Comparison of ENCODE assay signal across 17 mouse cellular contexts in the genomic region with DNA sequence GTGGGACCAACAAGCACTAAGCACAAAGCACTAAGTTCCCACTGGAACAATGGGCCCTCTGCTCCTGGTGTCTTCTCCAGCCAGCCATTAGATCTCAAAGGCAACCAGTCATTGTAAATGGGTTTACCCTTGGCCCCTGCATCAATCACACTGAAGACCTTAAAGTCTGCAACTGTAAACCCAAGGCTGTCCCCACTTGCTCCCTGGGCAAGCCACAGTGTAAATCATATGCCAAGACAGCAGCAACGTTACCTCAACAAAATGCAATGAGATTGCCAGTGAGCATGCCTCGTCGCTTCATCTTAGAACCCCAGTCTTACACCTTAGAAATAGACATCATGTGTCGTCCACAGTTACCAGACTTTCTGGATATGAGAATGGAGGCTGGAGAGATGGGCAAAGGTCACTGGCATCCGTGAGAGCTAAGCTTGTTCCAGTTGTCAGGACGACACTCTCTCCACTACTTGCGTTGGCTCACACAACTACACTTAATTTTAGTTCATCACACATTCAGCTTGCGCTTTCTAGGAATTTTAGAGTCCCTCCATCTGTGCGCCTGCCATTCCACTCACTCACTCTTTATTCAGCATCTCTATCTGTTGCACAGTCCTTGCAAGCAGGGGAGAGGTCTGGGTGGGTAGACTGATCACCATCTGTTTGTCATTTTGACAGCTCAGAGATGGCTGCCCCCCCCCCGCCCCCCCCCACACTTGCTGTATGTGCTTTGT.
DNase-seq lines count a peak whose midpoint lies in the region; ATAC-seq lines count a peak whose summit lies in the region.
"Had no signal": no experiment of that assay in that cellular context is flagged by ENCODE, and none has a peak within 500 bp of the region (broad histone marks: within the 10 kb centered on the region; RNA-seq: fewer than 3 reads in every experiment).

No protein-coding gene starts in this region.

- H3K4me3 ChIP-seq in forebrain, embryonic 15.5 days = no peak overlapping the region
- H3K4me3 ChIP-seq: left cerebral cortex, adult 2 months; limb, embryonic 13.5 days; liver, embryonic 15.5 days had no signal

- H3K4me1 ChIP-seq in forebrain, embryonic 15.5 days = peaks cover 23% of the 10 kb centered on the region
- H3K4me1 ChIP-seq: liver, embryonic 15.5 days had no signal

- WGBS in forebrain, embryonic 15.5 days = 46% methylated on average over 10 of the region's 10 CpGs

- H3K9ac ChIP-seq in forebrain, embryonic 15.5 days (replicated peaks) = no peak overlapping the region
- H3K9ac ChIP-seq: limb, embryonic 13.5 days; liver, embryonic 15.5 days had no signal

- peak; percentile 94 for ATAC-seq in forebrain, embryonic 15.5 days (replicated peaks)
- ATAC-seq: intestine, embryonic 16.5 days had no signal

- no peaks in the 10 kb centered on the region for H3K36me3 ChIP-seq in forebrain, embryonic 15.5 days
- H3K36me3 ChIP-seq: limb, embryonic 13.5 days; liver, embryonic 15.5 days had no signal

- H3K27me3 ChIP-seq in forebrain, embryonic 15.5 days = no peaks in the 10 kb centered on the region
- H3K27me3 ChIP-seq: CH12.LX; limb, embryonic 13.5 days; liver, embryonic 15.5 days had no signal

- peak overlapping the region; percentile 80 for H3K27ac ChIP-seq in forebrain, embryonic 15.5 days (replicated peaks)
- H3K27ac ChIP-seq: left cerebral cortex, adult 2 months; limb, embryonic 13.5 days; liver, embryonic 15.5 days had no signal

- DNase-seq in adrenal gland, adult 8-10 months = peak; percentile 42
- DNase-seq in adrenal gland, postnatal 25 days = no peak
- peak; percentile 47 to 61 for DNase-seq in left cerebral cortex, postnatal 14 days (ENCODE audit: low spot score in 2 of 2)
- DNase-seq in left cerebral cortex, postnatal 4 days = no peak
- peak; percentile 53 for DNase-seq in adrenal gland, postnatal 14 days
- DNase-seq in liver = no peak
- DNase-seq: cerebellum, adult 11 months; cerebellum, postnatal 25 days; heart, postnatal 4 days; lung, postnatal 10 days; thymus, postnatal 36 days had no signal

- intact Hi-C loops in left cerebral cortex, postnatal 14 days (cut with DNase I) = loop anchor here (5.0 kb wide), 1 partner anchor 89 kb away; a partner anchor contains a TSS
- intact Hi-C loops in left cerebral cortex, postnatal 4 days (cut with DNase I) = no loop called here

- H3K4me2 ChIP-seq in forebrain, embryonic 15.5 days (replicated peaks) = no peak overlapping the region
- H3K4me2 ChIP-seq: limb, embryonic 13.5 days; liver, embryonic 15.5 days had no signal

- no peaks in the 10 kb centered on the region for H3K9me3 ChIP-seq in forebrain, embryonic 15.5 days
- H3K9me3 ChIP-seq: limb, embryonic 13.5 days; liver, embryonic 15.5 days had no signal

Comparison
In these comparisons a context has a peak if more than half of its experiments do, and no peak if none do; other contexts are left out.
1. DNase-seq: peak in adrenal gland, adult 8-10 months (single experiment), left cerebral cortex, postnatal 14 days (2 of 2) and adrenal gland, postnatal 14 days (single experiment); none in adrenal gland, postnatal 25 days (single experiment), left cerebral cortex, postnatal 4 days (single experiment) and liver (single experiment).